In the genomic region with DNA sequence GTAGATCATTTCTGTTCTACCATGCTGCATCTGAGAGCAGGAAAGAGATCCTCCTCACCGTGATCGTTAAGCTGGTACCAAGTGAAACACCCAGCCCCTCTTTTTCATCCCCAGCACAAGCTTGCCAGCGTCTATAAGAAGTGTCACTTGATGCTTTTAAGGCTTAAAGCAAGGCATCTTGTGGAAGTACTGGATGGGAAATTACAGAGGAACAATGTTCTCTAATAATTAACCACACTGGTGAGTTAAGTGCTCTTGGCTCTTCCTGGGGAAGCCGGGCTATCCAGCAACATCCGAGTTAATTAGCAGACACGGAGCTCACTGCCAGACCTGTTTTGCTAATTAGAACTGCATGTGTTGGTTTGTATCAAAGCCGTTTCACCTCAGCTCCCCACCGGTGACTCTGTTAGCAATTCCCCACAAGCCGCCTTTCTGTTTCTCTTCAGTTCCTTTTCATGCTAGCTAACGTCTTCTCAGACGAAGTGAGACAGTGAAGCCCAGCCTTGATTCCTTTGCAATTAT, we compare ENCODE assay signal across 12 mouse cellular contexts.
A peak's percentile ranks its signal among the peaks of the same experiment; 100 is the strongest.
DNase-seq lines count a peak whose midpoint lies in the region; ATAC-seq and TF ChIP-seq lines count a peak whose summit lies in the region.
"Had no signal": no experiment of that assay in that cellular context is flagged by ENCODE, and none has a peak within 500 bp of the region (broad histone marks: within the 10 kb centered on the region; RNA-seq: fewer than 3 reads in every experiment).

No protein-coding gene starts in this region.

- H3K4me2 ChIP-seq in hindbrain, embryonic 16.5 days (ENCODE audit: low read length): no peak overlapping the region

- H3K36me3 ChIP-seq in hindbrain, embryonic 16.5 days (ENCODE audit: control insufficient read depth, insufficient read depth, low read length): no peaks in the 10 kb centered on the region
- H3K36me3 ChIP-seq: heart, embryonic 10.5 days had no signal

- intact Hi-C loops in left cerebral cortex, postnatal 4 days (cut with DNase I): no loop called here
- intact Hi-C loops in left cerebral cortex, postnatal 25 days (cut with DNase I): no loop called here

- peaks cover 8% of the 10 kb centered on the region for H3K9me3 ChIP-seq in hindbrain, embryonic 16.5 days (ENCODE audit: control insufficient read depth, low read length)
- H3K9me3 ChIP-seq: heart, embryonic 10.5 days had no signal

- H3K27ac ChIP-seq in hindbrain, embryonic 16.5 days (ENCODE audit: low read depth, low read length): 0 out of 2 replicates have a peak overlapping the region, but pooled peaks have one; percentile 10
- H3K27ac ChIP-seq in olfactory bulb, adult 2 months (ENCODE audit: insufficient read depth, low read depth, low read length): 0 out of 2 replicates have a peak overlapping the region, but pooled peaks have one; percentile 24
- H3K27ac ChIP-seq: heart, embryonic 10.5 days had no signal

- no peak for TF ChIP-seq CTCF in olfactory bulb, adult 2 months (IDR thresholded peaks at IDR 0.05; ENCODE audit: insufficient read depth, low read depth, low read length)

- no peaks in the 10 kb centered on the region; the same call in 1 of the 2 replicates for H3K4me1 ChIP-seq in hindbrain, embryonic 16.5 days (ENCODE audit: control insufficient read depth, insufficient read depth, low read depth, low read length)
- H3K4me1 ChIP-seq in olfactory bulb, adult 2 months (ENCODE audit: control insufficient read depth, insufficient read depth, low read length): 0 out of 2 replicates have a peak, but pooled peaks cover 7% of the 10 kb centered on the region
- H3K4me1 ChIP-seq: heart, embryonic 10.5 days had no signal

- no peaks in the 10 kb centered on the region for H3K27me3 ChIP-seq in hindbrain, embryonic 16.5 days (replicated peaks; ENCODE audit: control insufficient read depth, insufficient read depth, low read length)

- no peak overlapping the region for H3K9ac ChIP-seq in hindbrain, embryonic 16.5 days (ENCODE audit: low read depth, low read length)

- ATAC-seq in hindbrain, embryonic 16.5 days: 0 out of 2 replicates have a peak, but pooled peaks have one; percentile 37

- DNase-seq in left cerebral cortex, postnatal 4 days: peak; percentile 45
- no peak for DNase-seq in left cerebral cortex, postnatal 25 days (ENCODE audit: low spot score in 2 of 2)
- peak; percentile 64 for DNase-seq in kidney, postnatal 14 days
- DNase-seq in adrenal gland, adult 8-10 months: no peak
- DNase-seq in B cell, adult 2 months: no peak
- no peak for DNase-seq in layer of hippocampus, postnatal 36 days
- DNase-seq: lung, postnatal 14 days; spleen, adult 18-20 months; thymus, adult 2 months had no signal

- H3K4me3 ChIP-seq in hindbrain, embryonic 16.5 days (ENCODE audit: low read length): no peak overlapping the region
- H3K4me3 ChIP-seq in olfactory bulb, adult 2 months (ENCODE audit: insufficient read depth, low read depth, low read length): no peak overlapping the region
- H3K4me3 ChIP-seq: heart, embryonic 10.5 days had no signal

- TF ChIP-seq POLR2A in olfactory bulb, adult 2 months (IDR thresholded peaks at IDR 0.05; ENCODE audit: insufficient read depth, low read depth, low read length): no peak

- 31% methylated on average over 11 of the region's 11 CpGs for WGBS in hindbrain, embryonic 16.5 days
- WGBS in olfactory bulb, adult 2 months: 15% methylated on average over 11 of the region's 11 CpGs

Comparison
In these comparisons a context has a peak if more than half of its experiments do, and no peak if none do; other contexts are left out.
1. DNase-seq: peak in left cerebral cortex, postnatal 4 days (single experiment) and kidney, postnatal 14 days (single experiment); none in left cerebral cortex, postnatal 25 days (0 of 2), adrenal gland, adult 8-10 months (single experiment), B cell, adult 2 months (0 of 2) and layer of hippocampus, postnatal 36 days (0 of 2).